Mouse (Mus musculus) layer of hippocampus, adult 9-10 months (tissue): ENCODE data around the gene Psmb9.

Experiments
- DNase-seq: peaks from one replicate; pipeline ENCODE4 v3.0.0; 2022; ENCODE audit warnings: low spot score

Psmb9 gene

DNA sequence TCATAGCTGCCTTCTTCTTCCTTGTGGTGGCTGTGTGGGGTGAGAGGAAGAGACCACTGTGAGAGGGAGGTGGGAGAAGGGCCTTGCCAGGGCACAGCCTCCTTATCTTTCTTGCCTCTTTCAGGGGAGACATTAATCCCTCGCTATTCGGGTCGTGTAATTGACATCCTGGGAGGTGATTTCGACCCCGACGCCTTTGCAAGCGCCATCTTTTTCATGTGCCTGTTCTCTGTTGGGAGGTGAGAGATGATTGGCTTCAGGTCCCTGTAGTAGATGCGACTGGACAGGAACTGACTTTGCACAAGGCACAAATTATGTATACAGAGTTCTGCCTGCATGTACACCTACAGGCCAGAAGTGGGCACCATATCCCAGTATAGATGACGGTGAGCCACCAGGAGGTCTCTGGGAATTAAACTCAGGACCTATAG is 18.2 kb upstream of the Psmb9 start:
- DNase-seq: no peak

GRCm38 (mm10) chr17:34205021-34205745 is 17.6 kb upstream of the Psmb9 start:
- no peak for DNase-seq

DNA sequence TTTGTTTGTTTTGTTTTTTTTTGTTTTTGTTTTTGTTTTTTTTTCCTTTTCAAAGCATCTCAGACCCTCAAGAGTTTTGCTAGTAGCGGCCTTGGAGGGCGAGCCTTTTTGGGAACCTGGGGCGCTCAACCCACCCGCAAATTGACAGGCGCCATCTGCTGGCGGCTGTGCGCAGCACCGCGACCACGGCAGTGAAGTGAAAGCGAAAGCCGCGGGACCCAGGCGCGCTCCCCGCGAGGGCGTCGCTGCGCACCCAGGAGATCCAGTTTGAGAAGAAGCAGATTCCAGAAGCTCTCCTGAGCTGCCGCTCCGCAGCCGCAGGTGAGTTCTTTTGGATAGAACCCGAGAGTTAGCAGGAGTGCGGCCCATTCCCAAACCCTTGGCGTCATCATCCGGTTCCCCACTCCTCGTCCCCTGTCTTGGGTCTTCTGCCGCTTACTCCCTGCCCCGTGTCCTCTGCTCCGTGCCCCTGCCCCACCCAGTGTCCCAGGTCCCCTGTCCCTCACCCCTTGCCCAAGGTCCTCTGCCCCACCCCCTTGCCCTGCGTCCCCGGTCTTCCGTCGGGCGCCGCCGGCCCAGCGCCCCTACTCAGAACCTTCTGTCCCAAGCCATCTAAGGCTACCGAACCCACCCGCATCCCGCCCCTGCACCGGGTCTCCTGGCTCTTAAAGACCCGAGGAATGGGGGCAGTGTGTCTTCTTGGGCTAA is 16.9 kb upstream of the Psmb9 start:
- peak; percentile 68 for DNase-seq

DNA sequence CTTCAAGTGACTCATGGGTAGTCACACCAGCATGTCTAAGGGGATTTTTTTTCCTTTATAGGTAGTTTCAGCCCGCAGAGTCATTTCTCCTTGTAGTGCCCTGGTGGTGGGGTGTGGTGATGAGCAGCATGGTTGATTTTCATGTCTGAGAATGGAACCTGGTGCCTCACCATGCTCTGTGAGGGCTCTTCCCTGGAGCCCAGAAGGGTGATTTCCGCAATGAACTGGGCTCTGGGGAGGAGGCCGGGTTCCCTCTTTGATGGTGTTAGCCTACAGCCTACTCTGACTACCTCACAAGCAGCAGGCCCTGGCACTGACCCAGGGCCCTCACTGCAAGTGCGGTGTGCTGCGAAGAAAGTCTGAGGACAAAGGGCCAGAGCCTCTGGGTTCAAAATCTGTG is 15.9 kb upstream of the Psmb9 start, which contains the start of gene Tap2:
Gene Tap2 (plus strand): TSS at position 84 of the 400 bp plus-strand sequence.
- no peak for DNase-seq

- no peak for DNase-seq
Observed at GRCm38 (mm10) chr17:34202760-34203442, 15.3 kb upstream of the Psmb9 start.

- no peak for DNase-seq
Observed at GRCm38 (mm10) chr17:34201506-34202055, 14.0 kb upstream of the Psmb9 start.

DNA sequence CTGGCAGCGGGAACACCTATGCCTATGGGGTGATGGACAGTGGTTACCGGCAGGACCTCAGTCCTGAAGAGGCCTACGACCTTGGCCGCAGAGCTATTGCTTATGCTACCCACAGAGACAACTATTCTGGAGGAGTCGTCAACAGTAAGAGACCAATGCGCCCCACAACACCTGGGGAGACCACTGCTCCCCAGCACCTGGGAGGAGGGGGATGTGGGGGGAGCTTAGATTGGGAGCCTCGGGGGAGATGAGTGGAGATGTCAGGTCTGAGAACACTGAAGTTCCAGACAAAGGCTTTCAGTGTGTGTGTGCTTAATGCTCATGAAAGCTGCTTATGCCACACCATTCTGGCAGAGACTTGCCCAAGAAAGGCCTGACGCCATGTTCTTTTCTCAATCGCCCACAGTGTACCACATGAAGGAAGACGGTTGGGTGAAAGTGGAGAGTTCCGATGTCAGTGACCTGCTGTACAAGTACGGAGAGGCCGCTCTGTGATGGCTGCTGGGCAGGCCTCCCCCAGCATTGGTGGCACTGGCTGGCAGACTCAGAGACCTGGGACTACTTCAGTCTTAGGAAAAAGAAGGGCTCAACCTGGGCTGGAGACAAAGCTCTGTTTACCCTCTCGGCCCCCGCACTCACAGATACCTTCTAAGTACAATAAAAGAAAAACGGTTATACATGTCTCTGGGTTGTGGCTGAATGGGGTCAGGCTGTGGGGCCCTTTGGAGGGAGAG is 13.4 kb upstream of the Psmb9 start:
- no peak for DNase-seq

DNA sequence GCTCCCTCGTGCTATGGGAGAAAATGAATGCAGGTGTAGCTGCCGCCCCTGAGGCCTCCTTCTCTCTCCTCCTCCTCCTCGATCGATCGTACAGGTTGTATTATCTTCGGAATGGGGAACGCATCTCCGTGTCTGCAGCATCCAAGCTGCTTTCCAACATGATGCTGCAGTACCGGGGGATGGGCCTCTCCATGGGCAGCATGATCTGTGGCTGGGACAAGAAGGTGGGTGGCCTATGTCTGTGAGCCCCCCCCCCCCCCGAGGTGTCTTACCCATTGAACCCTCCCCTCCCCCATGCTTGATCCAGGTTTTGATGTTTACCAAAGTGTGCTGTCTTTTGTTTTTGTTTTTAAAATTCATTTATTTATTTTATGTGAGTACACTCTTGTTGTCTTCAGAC is 12.5 kb upstream of the Psmb9 start:
- DNase-seq: no peak

DNA sequence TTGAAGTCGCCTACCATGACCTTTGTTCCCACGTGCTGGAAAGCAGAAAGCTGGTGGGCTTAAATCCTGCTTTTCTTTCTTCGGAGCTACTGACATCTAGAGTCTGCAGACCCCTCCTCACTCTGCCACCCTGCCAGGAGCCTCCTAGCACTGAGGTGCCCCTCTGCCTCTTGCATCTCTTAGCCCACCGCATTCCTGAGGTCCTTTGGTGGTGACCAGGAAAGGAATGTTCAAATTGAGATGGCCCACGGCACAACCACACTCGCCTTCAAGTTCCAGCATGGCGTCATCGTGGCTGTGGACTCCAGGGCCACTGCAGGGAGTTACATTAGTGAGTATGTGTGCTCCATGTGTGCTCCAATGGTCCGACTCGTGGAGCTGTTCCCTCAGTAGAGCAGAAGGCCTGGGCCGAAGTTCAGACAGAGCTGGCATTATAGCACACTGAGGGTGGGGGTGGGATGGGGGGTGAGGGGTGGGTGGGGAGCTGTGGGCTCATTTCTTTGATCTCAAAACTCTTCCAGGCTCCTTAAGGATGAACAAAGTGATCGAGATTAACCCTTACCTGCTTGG is 11.6 kb upstream of the Psmb9 start:
- DNase-seq: no peak

DNA sequence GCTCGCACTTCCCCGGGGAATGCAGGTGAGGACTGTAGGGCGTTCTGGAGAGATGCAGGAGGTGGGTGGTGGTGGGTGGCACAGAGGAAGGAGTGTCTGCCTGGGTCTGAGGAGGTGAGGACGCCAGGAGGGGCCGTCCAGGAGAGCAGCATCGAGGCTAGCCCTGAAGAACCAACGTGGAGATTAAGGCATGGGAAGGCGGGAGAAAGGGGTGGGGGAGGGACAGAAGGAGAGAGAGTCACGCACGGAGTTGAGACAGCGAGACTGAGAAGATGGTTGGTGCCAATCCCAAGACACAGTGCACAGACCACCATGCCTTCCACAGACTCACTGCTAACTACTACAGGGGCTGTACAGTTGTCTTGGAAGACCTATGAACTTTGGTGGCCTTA is 11.0 kb upstream of the Psmb9 start:
- DNase-seq: no peak

GRCm38 (mm10) chr17:34197904-34198520 is 10.4 kb upstream of the Psmb9 start:
- no peak for DNase-seq

DNA sequence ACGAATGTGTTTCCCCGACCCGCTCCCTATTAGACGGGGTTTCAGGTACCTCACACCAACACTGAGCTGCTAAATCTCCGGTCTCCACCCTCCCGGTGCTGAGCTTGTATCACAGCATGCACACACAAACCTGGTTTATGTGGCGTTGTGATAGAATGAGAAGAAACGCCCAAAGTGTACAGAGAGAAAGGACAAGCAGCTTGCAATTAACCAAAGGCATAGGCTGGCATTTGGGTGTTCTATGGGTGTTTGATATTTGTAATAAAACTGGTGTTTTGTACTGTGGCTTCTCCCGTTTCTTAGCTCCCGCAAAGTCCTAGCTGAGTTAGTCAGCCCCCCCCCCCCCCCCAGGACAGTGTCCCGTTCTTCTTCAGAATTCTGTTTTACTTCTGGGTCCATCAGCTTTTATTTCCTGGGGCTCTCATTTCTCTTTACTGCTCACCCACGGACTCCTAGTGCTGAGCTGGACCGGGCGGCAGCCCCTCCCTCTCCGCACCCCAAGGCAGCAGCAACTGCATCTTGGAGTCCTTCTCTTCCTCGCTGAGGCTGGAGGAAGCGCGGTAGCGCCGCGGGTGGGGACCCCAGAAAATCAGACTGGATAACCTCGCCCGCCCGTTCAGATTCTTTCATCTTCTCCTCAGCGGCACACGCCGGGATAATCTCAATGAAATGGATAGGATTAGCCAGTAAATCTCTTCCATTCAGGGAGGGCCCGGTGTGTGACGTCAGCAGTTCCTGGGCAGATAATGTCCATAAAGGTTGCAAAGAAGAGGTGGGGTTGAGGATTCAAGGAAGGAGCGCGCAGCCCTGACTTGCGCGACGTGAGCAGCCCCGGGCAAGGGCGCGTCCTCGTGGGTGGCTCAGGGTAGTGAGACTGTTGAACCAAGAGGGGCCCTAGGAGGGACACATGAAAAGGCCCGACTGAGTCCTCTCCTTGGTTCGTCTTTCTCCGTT is 9.7 kb upstream of the Psmb9 start, which contains the start of gene Psmb8:
Gene Psmb8 (plus strand): TSS at position 781 of the 954 bp plus-strand sequence.
- peak; percentile 74 for DNase-seq

- DNase-seq: no peak
Observed at GRCm38 (mm10) chr17:34196491-34196890, 8.9 kb upstream of the Psmb9 start.

DNA sequence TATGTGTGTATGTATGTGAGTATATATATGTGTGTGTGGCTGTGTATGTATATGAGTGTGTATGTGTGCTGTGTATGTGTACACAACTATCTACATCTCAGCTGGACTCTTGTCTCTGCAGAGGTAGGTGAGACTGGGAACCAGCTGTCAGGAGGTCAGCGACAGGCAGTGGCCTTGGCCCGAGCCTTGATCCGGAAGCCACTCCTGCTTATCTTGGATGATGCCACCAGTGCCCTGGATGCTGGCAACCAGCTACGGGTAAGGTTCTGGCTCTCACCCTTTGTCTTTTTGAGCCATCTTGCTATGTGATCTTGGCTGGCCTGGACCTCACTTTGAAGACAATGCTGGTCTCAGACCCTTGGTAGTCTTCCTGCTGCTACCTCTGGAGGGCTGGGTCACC is 7.2 kb upstream of the Psmb9 start:
- no peak for DNase-seq

DNA sequence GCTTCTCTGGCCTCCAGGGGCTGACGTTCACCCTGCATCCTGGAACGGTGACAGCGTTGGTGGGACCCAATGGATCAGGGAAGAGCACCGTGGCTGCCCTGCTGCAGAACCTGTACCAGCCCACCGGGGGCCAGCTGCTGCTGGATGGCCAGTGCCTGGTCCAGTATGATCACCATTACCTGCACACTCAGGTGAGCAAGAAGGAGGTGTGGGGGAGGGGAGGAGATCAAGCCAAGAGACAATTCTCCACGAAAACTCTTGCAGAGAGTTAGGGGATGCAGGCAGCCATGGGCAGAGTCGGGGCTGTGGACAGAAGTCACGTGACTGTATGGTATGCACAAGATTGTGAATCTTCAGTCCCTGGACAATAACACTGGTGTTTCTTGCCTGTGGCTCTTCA is 5.9 kb upstream of the Psmb9 start:
- no peak for DNase-seq

GRCm38 (mm10) chr17:34192852-34193251 is 5.3 kb upstream of the Psmb9 start:
- DNase-seq: no peak

- no peak for DNase-seq
Observed at GRCm38 (mm10) chr17:34188986-34189385, 1.4 kb upstream of the Psmb9 start.

- no peak for DNase-seq
Observed at GRCm38 (mm10) chr17:34188010-34188409, 446 bp upstream of the Psmb9 start.

DNA sequence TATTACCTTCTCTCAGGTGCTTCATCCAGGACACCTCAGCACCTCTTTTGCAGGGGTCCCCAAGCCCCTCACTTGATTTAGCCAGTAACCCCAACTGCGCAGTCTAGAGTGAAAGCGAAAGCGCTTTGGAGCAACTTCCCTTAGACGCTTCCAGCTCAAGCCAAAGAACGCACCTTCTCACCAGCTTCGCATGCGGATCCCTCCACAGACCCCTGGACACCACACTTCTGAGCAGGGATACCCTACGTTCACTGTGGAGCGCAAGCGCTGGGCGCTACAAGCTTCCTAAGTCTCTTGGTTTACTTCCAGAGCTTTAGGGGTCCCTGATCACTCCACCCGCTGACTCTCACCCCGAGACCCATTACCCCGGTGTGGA is 691 bp downstream of the Psmb9 start:
- DNase-seq: no peak

GRCm38 (mm10) chr17:34185526-34185925 is 2.0 kb downstream of the Psmb9 start:
- DNase-seq: no peak
